Mouse (Mus musculus): ENCODE data around the gene 4930402H24Rik. TPM values are rescaled to one million over a fixed set of nuclear protein-coding genes. Genes with fewer than 3 reads are reported as not detected.

The 4930402H24Rik gene
- total and polyA plus RNA-seq, 3 experiments, result 6.1 to 6.2 TPM; not detected in 1

- Histone ChIP-seq H3K4me3 (ENCODE audit: control insufficient read depth in 1 of 2, insufficient read depth in 1 of 2, low read depth in 2 of 2, low read length in 2 of 2) (no peak overlapping the region), H3K79me2 (ENCODE audit: control insufficient read depth, insufficient read depth, low read length, poor library complexity) (no peaks in the 10 kb centered on the region), H3K36me3 (ENCODE audit: control insufficient read depth in 1 of 2, insufficient read depth in 2 of 2, low read length in 2 of 2) (peaks cover 0 to 2% of the 10 kb centered on the region in 2 experiments; a peak in 2 of 4 replicates), H3K9ac (ENCODE audit: control insufficient read depth, low read depth, low read length, poor library complexity, severe bottlenecking) (no peak overlapping the region), H3K4me1 (ENCODE audit: control insufficient read depth in 1 of 2, insufficient read depth in 2 of 2, low read length in 2 of 2) (no peaks in the 10 kb centered on the region), H3K27me3 (ENCODE audit: control insufficient read depth in 1 of 2, insufficient read depth in 2 of 2, low read length in 2 of 2) (no peaks in the 10 kb centered on the region), H3K9me3 (replicated peaks; ENCODE audit: insufficient read depth, low read length) (no peaks in the 10 kb centered on the region), H3K27ac (ENCODE audit: control insufficient read depth, low read depth, low read length) (no peak overlapping the region)
- no peak for TF ChIP-seq ZMIZ1 (IDR thresholded peaks at IDR 0.05; ENCODE audit: low read depth, low read length)
- no peak for TF ChIP-seq CTCF (IDR thresholded peaks at IDR 0.05 in 2 of 3, conservative IDR thresholded peaks at IDR 0.05 in 1 of 3; ENCODE audit: control insufficient read depth in 1 of 3, insufficient read depth in 1 of 3, low read depth in 2 of 3, low read length in 3 of 3, poor library complexity in 1 of 3, severe bottlenecking in 1 of 3)
- no peak for TF ChIP-seq BHLHE40 (IDR thresholded peaks at IDR 0.05; ENCODE audit: borderline replicate concordance, low read depth, low read length)
- TF ChIP-seq ZKSCAN1 (IDR thresholded peaks at IDR 0.05; ENCODE audit: low read depth, low read length), result no peak
- no peak for TF ChIP-seq TAL1 (IDR thresholded peaks at IDR 0.05; ENCODE audit: low read length)
- TF ChIP-seq RCOR1 (IDR thresholded peaks at IDR 0.05; ENCODE audit: low read depth, low read length), result no peak
- no peak for TF ChIP-seq USF2 (IDR thresholded peaks at IDR 0.05; ENCODE audit: borderline replicate concordance in 1 of 2, insufficient read depth in 1 of 2, low read depth in 1 of 2, low read length in 2 of 2)
- no peak for TF ChIP-seq GABPA (IDR thresholded peaks at IDR 0.05; ENCODE audit: low read depth, low read length)
- TF ChIP-seq MXI1 (IDR thresholded peaks at IDR 0.05; ENCODE audit: low read depth, low read length), result no peak
- no peak for TF ChIP-seq TCF12 (IDR thresholded peaks at IDR 0.05; ENCODE audit: low read depth, low read length)
- no peak for TF ChIP-seq SMC3 (IDR thresholded peaks at IDR 0.05; ENCODE audit: low read depth, low read length)
- TF ChIP-seq POLR2AphosphoS5 (IDR thresholded peaks at IDR 0.05; ENCODE audit: borderline replicate concordance, low read depth, low read length), result no peak
- TF ChIP-seq GATA1 (IDR thresholded peaks at IDR 0.05; ENCODE audit: low read depth, low read length), result no peak
- TF ChIP-seq RAD21 (IDR thresholded peaks at IDR 0.05; ENCODE audit: low read depth, low read length), result no peak
- TF ChIP-seq CHD1 (IDR thresholded peaks at IDR 0.05; ENCODE audit: low read depth, low read length), result no peak
- no peak for TF ChIP-seq USF1 (IDR thresholded peaks at IDR 0.05; ENCODE audit: low read depth, low read length)
- no peak for DNase-seq (ENCODE audit: low read depth, low spot score)
Measured at GRCm38 (mm10) chr2:130776610-130777009, 129.6 kb downstream of the 4930402H24Rik start.

- Histone ChIP-seq H3K36me3 (ENCODE audit: control insufficient read depth in 1 of 2, insufficient read depth in 2 of 2, low read length in 2 of 2) (peaks cover 0 to 4% of the 10 kb centered on the region in 2 experiments; a peak in 1 of 4 replicates), H3K27me3 (ENCODE audit: control insufficient read depth in 1 of 2, insufficient read depth in 2 of 2, low read length in 2 of 2) (no peaks in the 10 kb centered on the region), H3K4me3 (ENCODE audit: control insufficient read depth in 1 of 2, insufficient read depth in 1 of 2, low read depth in 2 of 2, low read length in 2 of 2) (no peak overlapping the region), H3K79me2 (ENCODE audit: control insufficient read depth, insufficient read depth, low read length, poor library complexity) (no peaks in the 10 kb centered on the region), H3K9me3 (replicated peaks; ENCODE audit: insufficient read depth, low read length) (no peaks in the 10 kb centered on the region), H3K4me1 (ENCODE audit: control insufficient read depth in 1 of 2, insufficient read depth in 2 of 2, low read length in 2 of 2) (no peaks in the 10 kb centered on the region), H3K27ac (ENCODE audit: control insufficient read depth, low read depth, low read length) (no peak overlapping the region), H3K9ac (ENCODE audit: control insufficient read depth, low read depth, low read length, poor library complexity, severe bottlenecking) (no peak overlapping the region)
- TF ChIP-seq RAD21 (IDR thresholded peaks at IDR 0.05; ENCODE audit: low read depth, low read length), result peak; percentile 60
- TF ChIP-seq SMC3 (IDR thresholded peaks at IDR 0.05; ENCODE audit: low read depth, low read length), result peak; percentile 31; the same call in 1 of the 2 replicates
- no peak for TF ChIP-seq MAZ (IDR thresholded peaks at IDR 0.05; ENCODE audit: low read depth, low read length)
- TF ChIP-seq CTCF (IDR thresholded peaks at IDR 0.05 in 2 of 3, conservative IDR thresholded peaks at IDR 0.05 in 1 of 3; ENCODE audit: control insufficient read depth in 1 of 3, insufficient read depth in 1 of 3, low read depth in 2 of 3, low read length in 3 of 3, poor library complexity in 1 of 3, severe bottlenecking in 1 of 3), result peak; percentile 28 to 52 (median 33); a peak in 5 of 6 replicates
- peak; percentile 30; the same call in 1 of the 2 replicates for TF ChIP-seq ZC3H11A (IDR thresholded peaks at IDR 0.05; ENCODE audit: low read depth, low read length)
- TF ChIP-seq MYC (IDR thresholded peaks at IDR 0.05; ENCODE audit: low read depth, low read length), result no peak
- no peak for TF ChIP-seq HCFC1 (IDR thresholded peaks at IDR 0.05; ENCODE audit: low read depth, low read length)
- DNase-seq (ENCODE audit: low read depth, low spot score), result peak; percentile 27
Measured at GRCm38 (mm10) chr2:130767483-130767882, 138.7 kb downstream of the 4930402H24Rik start.
